Mouse (Mus musculus) C2C12 (cell line): Measurements from ENCODE around the gene Mpdz.

Source experiments
- CTCF ChIP-seq: IDR thresholded peaks from one replicate; pipeline ENCODE4 v1.5.1; 2011; ENCODE audit not compliant: control insufficient read depth, insufficient read depth, insufficient read length
- FOSL1 ChIP-seq: IDR thresholded peaks from one replicate; pipeline ENCODE4 v1.8.0; 2011; ENCODE audit warnings: mild to moderate bottlenecking, low read length; ENCODE audit not compliant: poor library complexity, insufficient read depth, severe bottlenecking
- MAX ChIP-seq: IDR thresholded peaks from one replicate; pipeline ENCODE4 v1.6.1; 2011; ENCODE audit warnings: mild to moderate bottlenecking, control low read depth
- MYOD1 ChIP-seq: IDR thresholded peaks from one replicate; pipeline ENCODE4 v1.6.1; 2011; ENCODE audit warnings: low read depth; ENCODE audit not compliant: control insufficient read depth, insufficient read length
- MYOG ChIP-seq: IDR thresholded peaks from one replicate; pipeline ENCODE4 v1.6.1; 2011; ENCODE audit not compliant: control insufficient read depth, insufficient read length; ENCODE audit errors: extremely low read depth
- USF1 ChIP-seq: IDR thresholded peaks from one replicate; pipeline ENCODE4 v1.6.1; 2011; ENCODE audit warnings: low read depth, mild to moderate bottlenecking, control low read depth, moderate library complexity

- TF ChIP-seq CTCF (no peak), MYOD1 (no peak), MAX (no peak), USF1 (no peak), FOSL1 (no peak), MYOG (no peak)
These were observed 24.2 kb upstream of the Mpdz start for GRCm38 (mm10) chr4:81466821-81467220.
